Mouse (Mus musculus) MN1 (cell line): ENCODE measurements around the gene Klhl2.

Source experiments
- DNase-seq: peaks from one replicate; pipeline ENCODE4 v3.0.0-alpha.2; 2016; ENCODE audit warnings: low spot score

Klhl2 gene

DNA sequence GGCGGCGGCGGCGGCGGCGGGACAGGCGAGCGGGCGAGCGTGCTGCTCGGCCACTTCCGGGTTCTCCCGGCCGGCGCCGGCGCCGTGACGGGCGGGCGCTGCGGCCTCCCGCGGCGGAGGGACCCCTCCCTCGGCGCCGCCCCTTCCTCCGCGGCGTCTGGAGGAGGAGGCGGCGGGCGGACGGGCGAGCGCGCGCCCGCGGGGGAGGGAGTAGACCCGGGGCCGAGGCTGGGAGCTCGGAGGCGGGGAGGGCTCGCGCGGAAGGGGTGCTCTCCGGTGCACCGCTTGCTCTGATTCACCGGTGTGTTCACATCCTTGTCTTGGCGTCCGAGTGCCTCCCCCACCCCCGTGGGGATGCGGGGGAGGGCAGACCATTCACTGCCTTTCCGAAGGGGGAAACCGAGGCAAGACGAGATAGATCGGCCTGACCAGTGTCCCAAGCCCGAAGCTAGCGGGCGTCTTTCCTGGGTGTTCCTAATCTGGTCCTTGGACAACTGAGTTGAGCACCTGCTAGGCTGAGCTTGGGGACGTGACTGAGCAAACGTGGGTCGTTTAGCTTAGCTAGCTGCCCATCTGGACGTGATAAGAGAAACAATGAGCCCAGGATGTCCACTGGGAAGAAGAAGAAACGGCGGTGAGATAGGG is at the start of gene Klhl2:
TSS of gene Klhl2 (minus strand) at position 121 of the 645 bp plus-strand sequence.
- peak; percentile 85 for DNase-seq

DNA sequence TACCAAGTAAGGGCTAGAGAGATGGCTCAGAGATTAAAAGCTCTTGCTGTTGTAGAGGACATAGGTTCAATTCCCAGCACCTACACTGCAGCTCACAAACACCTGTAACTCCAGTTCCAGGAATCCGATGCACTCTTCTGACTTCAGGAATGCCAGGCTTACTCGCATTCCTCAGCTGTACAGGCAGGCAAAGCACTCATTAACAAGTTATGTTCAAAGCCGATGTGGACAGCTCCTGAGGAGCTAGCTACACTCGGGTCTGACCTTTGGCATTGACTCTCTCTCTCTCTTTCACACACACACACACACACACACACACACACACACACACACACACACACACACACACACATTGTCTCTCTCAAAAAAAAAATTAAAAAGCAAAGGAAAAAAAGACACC is 48.9 kb upstream of the Klhl2 start:
- no peak for DNase-seq

DNA sequence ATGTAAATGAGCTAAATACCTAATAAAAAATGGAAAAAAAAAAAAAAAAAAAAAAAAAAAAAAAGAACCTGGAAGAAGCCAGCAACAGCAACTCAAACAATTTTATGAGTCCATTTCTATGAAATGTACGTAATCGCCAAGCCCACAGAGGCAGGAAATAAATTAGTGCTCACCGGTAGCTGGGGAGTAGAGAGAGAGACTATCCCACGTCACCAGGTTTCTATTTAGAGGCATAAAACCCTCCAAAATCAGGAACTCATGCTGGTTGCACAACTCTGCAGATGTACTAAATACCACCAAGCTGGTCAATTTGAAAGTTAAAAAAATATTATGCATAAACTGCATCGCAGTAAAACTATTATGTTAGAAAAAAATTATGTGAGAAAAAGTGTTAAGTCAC is 46.9 kb upstream of the Klhl2 start:
- DNase-seq = no peak

DNA sequence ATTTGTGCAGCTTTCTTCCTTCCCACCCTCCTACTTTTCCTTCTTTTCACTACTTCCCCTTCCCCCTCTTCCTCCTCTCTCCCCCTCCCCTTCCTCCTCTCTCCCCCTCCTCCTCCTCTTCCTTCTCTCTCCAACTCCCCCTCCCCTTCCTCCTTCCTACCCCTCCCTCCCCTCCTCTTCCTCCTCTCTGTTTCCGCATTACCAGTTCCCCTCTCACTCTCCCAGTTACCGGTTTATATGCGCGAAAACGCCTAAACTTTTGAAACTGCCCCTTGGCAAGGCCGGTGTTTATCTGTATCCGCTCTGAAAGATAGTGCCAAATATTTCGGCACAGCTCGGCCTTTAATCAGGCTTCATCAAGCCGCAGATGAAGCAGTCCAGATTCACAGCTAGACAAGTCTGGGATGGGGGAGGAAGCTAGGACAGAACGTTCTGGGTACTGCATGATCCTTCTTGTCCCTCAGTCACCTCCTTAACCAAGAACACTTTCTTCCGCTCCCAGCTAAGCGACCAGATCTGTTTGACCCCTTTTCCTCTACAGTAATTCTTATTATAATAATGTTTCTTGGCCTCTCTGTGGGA is 30.9 kb upstream of the Klhl2 start:
- no peak for DNase-seq

DNA sequence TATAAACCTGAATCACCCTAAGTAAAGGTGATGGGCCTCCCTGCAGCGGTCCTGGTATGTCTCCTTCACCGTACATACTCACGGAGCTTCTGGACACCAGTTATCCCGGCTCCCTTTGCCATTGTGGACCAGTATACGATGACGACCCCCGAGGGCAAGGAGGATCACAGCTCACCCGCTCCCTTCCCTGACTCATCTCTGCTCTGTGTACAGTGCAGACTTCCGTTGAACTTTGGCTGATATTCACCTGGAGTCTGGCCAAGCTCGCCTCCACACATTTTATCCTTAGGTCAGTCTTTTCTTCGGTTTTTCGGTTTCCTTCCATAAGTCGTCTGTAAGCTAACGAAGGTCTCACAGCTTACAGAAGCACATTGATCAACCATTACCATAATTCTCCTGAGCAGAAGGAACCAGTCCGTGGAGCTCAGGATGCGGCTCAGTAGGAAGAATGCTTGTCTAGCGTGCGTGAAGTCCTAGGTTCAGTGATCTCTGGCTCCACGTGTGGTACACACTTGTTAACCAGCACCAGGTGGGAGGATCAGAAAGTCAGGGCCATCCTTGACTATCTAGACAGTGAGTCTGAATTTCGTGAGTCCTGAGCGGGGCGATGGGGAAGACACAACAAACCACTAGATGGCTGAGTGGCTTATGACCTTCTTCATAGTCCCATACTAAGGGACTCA is 28.0 kb upstream of the Klhl2 start:
- no peak for DNase-seq

DNA sequence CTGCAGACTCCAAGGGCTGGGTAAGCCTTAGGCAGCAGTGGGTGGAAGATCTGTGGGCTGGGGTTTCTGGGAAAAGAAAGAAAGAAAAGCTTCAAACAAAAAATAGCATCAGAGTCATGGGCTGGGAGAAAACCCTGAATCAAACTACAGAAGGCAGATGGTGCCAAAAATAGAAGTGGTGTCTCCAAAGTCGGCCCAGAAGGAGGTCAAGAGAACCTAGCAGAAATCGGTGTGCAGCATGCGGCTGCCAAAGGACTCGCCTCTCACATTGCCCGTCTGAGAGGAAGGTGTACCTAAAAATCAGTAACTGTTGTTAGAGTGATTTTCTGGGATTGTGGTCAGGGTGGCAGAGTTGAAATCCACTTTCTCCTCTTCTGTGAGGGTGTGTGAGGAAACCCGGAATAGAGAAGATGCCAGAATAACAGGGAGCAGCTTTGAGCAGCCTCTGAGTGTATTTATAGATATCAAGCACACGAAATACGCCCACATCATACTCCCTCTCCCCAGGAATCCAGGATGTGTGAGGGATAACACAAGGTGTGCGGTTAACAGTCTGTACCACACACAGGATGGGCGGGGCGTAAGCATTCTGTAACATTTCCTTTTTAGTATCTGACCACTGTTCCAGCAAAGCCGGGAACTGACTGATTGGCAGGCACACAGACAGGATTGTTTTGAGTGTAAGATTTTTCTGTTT is 21.8 kb upstream of the Klhl2 start:
- no peak for DNase-seq

DNA sequence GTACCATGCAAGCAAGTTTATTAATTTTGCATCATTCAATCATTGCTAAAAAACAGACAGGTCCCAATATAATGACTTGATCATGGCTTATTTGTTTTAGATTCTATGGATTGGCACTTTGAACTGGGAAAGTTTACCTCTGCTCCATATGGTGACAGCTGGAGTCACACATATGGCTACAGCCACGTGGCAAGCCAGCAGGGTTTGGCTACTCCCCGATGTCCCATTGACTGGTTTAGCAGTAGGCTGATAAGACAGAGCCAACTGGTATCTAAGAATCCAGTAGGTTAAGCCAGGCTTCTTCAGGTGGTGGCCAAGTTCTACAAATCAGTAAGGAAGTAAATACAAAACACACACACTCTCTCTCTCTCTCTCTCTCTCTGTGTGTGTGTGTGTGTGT is 20.4 kb upstream of the Klhl2 start:
- DNase-seq = no peak

DNA sequence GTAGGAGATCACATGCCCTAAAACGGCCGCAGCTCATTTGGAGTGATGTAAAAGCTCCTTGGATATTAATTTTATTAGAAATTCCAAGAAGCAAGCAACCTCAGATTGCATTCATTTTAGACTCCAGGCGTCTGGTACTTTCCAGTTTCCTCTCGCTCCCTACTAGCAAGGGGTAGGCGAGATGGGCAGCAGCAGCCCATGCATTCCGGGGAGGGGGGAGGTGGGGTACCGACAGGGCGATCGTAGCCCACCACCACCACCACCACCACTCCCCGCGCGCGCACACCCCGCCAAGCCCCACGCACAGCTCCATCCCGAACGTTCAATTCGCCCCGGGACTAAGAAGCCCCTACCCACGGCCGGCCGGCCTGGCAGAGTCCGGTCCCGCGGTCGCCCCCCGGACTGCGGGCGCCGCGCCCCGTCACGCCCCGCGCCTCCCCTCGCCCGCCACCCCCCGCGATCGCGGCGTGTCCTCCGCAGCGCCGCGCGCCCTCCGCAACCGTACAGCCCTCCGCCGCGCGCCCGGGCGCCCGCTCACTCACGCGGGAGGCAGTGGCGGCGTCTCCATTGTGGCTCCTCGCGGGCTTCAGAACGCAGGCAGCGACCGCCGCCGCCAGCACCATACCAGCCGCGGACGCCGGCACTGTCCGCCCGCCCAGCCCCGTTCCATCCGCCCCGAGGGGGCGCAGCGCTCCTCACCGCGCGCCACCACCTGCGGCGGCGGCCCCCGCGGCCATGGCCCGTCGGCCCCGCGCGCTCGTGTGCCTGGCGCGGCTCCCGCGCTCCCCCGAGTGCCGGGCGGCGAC is 523 bp downstream of the Klhl2 start:
- DNase-seq = peak; percentile 26

DNA sequence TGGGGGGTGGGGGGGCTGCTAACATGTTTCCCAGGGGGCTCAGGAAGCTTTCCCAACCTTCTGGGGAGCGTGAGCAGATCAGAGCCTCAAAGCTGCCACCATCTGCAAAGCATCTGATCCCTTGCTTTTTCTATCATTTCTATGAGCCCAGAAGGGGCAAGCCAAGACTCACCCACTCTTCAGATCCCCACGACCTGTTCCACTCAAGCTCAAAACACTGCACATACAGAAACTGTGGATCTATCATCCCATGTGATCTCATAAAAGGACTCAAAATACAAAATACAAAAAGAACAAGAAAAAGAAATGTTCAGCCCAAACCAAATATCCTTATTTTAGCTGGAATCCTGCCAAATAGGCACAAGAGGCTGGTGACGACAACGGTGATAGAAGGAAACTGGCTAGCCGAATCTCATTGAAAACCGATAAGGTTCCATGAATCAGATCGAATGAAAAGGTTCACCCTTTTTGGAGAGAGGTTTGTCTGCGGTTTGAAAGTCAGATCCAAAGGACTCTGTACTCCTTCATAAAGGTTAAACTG is 1.5 kb downstream of the Klhl2 start:
- DNase-seq = no peak

DNA sequence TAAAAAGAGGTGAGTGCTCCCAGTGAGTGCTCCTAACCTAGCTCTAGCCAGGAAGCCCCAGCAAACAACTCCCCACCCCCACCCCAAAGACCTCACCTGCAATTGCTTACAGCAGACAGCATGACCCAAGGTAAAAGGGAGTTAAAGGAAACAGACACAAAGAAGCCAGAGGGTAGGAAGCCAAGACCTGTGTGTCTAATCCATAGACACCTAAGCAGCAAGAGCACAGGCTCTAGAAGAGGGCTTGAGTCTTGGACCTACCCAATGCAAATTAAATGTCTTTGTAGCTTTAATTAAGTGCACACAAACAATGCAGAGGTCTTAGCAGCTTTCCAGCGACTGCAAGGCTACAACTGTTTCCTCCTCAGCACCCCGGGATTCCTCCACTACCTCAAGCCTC is 2.2 kb downstream of the Klhl2 start:
- no peak for DNase-seq

DNA sequence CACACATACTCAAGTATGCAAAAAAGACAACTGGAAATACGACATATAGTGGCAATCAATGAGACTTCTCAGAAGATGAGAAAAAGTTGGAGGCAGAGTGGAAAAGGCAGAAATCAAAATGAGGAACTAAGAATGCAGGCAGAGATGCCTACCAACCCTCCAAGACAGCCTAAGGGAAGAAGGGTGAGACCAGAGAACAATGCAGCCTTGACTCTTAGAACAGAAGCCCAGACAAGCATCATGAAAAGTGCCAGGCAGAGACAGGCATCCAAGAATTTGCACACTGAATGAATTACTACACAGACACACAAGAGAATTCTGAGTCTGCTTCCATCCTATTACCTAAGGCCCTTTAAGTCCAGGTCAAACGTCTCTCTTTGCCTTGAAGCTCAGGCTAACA is 2.6 kb downstream of the Klhl2 start:
- DNase-seq = no peak

DNA sequence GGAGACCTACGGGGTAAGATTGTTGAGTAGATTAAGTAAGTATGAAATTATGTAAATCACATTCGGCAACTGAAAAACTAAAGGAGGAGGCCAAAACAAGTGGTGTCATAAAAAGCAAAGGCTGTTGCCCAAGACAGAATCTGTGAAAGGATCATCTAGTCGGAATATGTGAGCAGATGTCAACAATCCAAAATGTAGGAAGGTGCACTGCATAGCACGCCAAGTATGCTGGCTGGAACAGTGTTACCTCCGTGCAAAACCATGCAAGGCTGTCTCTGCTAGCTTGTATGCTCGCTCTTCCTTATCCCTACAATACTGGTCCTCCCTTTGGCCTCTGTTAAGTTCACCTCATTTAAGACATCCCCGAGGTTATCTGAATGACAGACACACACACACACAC is 4.5 kb downstream of the Klhl2 start:
- DNase-seq = no peak

DNA sequence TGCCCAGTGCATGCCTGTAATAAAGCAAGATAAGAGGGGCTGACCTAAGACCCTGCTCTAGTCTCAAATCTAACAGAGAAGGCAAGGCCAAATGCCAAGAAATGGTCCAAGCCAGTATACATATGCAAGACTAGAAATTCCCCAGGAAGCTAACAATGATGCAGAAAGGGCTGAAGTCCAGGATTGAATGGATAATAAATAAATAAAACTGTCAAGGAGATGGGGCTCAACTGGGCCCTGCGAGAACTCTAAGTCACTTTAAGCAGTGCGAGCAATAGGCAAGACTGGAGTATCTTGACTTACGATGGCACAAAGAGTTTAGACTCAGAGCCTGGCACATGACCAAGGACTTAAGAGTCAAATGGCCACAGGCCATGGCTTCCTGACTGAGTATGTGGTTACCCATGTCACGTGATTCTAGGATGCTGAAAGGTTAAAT is 5.8 kb downstream of the Klhl2 start:
- DNase-seq = no peak

DNA sequence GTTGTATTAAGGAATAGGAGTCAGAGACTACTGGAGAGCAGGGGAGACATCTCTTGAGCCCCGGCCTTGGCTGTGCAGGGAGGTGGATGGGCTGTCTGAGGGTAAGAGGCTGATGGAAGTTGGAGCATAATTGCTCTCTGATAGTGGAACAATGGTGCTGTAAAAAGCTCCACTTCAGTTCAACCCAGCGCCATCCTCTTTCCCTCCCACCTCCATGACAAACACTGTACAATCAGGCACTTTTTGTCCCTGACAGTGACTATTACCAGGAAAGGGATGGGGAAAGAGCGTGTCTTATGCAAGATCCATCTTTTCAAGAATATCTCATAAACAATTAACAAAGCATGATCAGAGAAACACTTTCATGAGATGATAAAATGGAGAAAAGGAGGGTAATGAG is 6.6 kb downstream of the Klhl2 start:
- DNase-seq = no peak

DNA sequence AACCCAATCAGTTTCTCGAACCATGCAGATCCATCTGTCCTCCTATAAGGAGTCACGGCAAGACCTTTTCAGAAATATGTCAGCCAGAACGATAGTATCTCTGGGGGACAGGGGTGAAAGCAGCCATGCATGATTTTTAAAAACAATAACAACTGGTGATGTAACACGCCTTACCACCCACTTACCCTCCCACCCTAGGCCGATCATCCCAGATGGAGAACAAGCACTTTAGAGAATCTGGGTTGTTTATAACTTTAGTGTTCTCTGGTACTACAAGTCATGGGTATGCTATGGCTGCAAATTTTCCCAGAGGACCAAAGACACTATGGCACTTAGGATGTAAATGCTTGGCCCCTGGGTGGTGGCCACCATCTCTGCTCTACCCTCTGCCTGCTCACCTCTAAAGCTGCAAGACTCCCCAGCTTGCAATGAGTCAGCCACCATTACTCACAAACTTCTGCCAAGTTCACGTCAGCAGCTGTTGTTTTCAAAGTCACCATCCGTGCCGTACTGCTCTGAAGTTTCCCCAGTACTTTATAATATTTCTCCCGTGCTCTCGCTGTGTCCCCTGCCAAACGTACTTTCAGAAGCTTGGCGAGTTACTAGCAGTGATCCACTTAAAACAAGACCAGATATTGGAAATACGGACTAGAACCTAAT is 7.9 kb downstream of the Klhl2 start:
- DNase-seq = no peak

DNA sequence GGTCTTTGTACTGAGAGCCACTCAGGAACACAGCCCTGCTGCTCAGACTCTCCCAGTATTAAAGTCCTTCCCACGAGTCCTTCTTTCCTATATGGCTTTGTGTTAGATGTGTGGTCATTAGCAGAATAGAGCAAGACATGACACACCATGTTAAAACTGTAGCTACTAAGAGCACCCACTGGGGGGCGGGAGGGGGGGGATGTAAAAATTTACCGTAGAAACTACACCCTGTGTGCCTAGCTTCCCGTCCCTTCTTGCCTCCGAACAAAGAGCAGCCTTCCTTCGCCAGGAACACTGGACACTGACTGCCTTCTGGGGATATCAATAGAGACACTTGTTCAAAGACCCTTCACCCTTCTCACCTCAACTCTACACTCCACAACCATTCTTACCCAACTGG is 10.2 kb downstream of the Klhl2 start:
- DNase-seq = no peak

DNA sequence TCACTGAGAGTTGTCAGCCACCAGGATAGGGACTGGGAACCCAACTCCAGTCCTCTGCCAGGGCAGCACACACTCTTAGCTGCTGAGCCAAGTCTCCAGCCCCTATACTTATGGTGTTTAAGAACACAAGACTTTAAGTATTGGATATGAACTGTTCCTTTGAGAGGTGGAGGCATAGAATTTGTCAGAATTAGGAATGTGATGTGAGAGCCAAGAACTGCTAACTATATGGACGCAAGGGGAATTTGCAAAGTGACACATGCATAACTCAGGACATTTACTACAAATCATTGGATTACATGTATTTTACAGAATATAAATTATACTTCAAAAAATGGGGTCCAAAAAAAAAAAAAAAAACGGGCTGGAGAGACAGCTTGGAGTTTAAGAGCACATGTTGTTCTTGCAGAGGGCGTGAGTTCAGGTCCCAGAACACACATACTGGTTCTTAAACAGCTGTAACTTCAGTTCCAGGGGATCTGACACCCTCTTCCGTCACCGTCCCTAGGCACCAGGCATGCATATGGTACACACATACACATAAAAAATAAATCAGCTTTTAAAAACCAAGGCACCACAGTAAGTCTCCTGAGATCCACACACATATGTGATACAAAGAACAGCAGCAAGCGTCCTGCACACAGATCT is 14.2 kb downstream of the Klhl2 start:
- DNase-seq = no peak

DNA sequence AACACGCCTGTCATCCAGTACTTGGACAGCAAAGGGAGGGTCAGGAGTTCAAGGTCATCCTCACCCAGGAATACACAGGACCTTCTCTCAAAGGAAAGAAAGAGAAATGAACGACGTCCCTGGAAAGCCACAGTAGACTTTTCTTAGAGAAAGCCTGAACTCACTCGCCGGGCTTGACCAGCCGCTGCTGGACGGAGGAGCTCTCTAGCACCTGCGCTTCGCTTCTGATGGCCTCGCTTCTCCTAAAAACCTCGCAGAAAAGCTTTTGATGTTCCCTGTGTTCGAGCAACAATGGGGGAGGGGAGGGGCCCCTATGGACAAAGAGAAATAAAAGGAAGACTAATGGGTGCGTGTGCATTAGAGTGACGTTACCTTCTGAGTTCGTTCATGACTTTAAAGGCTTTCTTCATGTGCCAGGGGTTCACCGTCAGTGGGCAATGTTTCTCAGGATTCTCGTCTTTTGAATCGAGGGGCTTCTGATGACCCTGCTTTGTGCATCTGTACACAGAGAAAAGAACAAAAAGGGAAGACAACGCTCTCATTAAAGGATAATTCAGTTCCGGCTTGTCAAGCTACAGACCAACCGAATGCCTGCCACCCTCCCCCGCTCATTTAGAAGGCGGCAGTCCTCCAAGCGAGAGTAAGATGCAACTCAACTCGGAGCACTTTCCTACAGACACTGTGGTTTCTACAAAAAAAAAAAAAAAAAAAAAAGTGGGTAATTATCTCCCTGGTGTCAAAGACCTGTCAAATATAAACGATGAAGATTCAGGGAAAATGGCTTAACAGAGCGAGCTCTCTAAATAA is 15.5 kb downstream of the Klhl2 start:
- no peak for DNase-seq

DNA sequence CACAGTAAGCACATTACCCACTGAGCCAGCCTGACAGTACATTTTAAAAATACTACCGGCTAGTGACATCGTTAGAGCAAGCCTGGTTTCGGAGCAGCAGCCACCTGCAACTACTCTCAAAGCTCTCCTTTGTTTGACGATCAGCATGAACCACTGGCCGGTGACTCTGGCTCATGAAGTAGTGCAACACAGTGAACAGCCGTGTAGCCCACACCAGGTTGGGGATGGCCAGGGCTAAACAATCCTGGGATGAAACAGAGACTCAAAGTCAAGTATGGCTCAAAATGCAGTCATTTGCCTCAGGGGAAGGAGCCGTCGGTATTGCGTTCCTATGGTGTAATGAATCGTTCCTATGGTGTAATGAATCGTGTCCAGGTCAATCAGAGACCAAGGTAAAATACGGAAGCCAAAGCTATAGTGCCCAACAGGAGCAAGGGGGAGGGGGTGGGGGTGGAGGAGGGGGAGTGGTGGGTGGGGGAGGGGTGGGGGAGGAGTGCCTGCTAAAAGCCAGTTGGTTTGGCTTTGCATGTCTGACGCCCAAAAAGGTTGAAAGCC is 17.2 kb downstream of the Klhl2 start:
- no peak for DNase-seq

DNA sequence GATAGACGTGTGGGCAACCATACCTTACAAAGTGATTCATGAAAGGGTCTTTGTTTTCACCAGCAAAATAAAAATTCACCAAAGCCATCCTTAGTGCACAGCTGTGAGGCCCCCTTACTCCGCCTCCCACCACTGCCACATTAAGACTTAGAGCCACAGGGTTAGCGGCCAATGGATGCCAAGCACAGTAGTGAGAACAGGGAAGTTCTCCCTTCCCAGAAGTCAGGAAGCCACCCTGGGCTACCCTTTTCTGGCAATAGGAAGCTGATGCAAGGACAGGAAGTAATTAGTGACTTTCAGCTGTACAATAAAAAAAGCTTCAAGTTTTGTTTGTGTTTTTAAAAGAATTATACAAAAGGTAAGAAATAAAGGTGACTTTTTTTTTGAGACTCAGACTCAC is 18.2 kb downstream of the Klhl2 start:
- DNase-seq = no peak
